Mouse (Mus musculus): Measurements from ENCODE around the gene Glo1.

- no peak for TF ChIP-seq POLR2A (IDR thresholded peaks at IDR 0.05; ENCODE audit: borderline replicate concordance, control insufficient read depth, low read depth, low read length)
- TF ChIP-seq CTCF (IDR thresholded peaks at IDR 0.05; ENCODE audit: control insufficient read depth, insufficient read depth, low read length), result no peak
These were observed 44.4 kb downstream of the Glo1 start for GRCm38 (mm10) chr17:30582313-30582712.

All from bone marrow, adult 2 months (tissue).